Mouse (Mus musculus) hindbrain, embryonic 13.5 days (tissue): Measurements from ENCODE around the gene Mkrn2. TPM values are rescaled to one million over a fixed set of nuclear protein-coding genes. Genes with fewer than 3 reads are reported as not detected.

Experiments used
- ATAC-seq: fragments of 200-750 bp; cut with Nextera tagmentation; 2 replicates; pipeline ENCODE4 v1.8.0; 2017; ENCODE audit warnings: moderate TSS enrichment; ENCODE audit not compliant: low FRiP score
- H3K27ac ChIP-seq: fragments of 300-500 bp; sonication (generic); 2 replicates; pipeline ENCODE4 v1.5.1; 2015; ENCODE audit warnings: inconsistent platforms, mild to moderate bottlenecking, moderate library complexity
- H3K27me3 ChIP-seq: fragments of 300-500 bp; sonication (generic); 2 replicates; pipeline ENCODE4 v1.6.1; 2015; ENCODE audit warnings: mild to moderate bottlenecking, inconsistent platforms
- H3K36me3 ChIP-seq: fragments of 300-500 bp; sonication (generic); 2 replicates; pipeline ENCODE4 v1.6.1; 2015; ENCODE audit warnings: mild to moderate bottlenecking, inconsistent platforms
- H3K4me1 ChIP-seq: fragments of 300-500 bp; sonication (generic); replicated peaks from 2 replicates; pipeline ENCODE4 v1.6.1; 2015; ENCODE audit warnings: inconsistent platforms
- H3K4me2 ChIP-seq: fragments of 300-500 bp; sonication (generic); 2 replicates; pipeline ENCODE4 v1.6.1; 2015; ENCODE audit warnings: inconsistent platforms, mild to moderate bottlenecking, moderate library complexity
- H3K4me3 ChIP-seq: fragments of 300-500 bp; sonication (generic); 2 replicates; pipeline ENCODE4 v1.5.1; 2015; ENCODE audit warnings: mild to moderate bottlenecking, inconsistent platforms
- H3K9ac ChIP-seq: fragments of 300-500 bp; sonication (generic); 2 replicates; pipeline ENCODE4 v1.6.1; 2015; ENCODE audit warnings: mild to moderate bottlenecking, inconsistent platforms
- H3K9me3 ChIP-seq: fragments of 300-500 bp; sonication (generic); 2 replicates; pipeline ENCODE4 v1.6.1; 2016; ENCODE audit warnings: inconsistent platforms
- whole genome bisulfite sequencing: fragments of 180-500 bp; shearing (Covaris S2); methylation state at CpG from one replicate; pipeline ENCODE4 v1.1.7; 2015; 5-methylcytosine and 5-hydroxymethylcytosine counted together
- polyA plus RNA-seq: library from polyadenylated mRNA; unstranded; fragments of >200 nt; fragmentation: Nextera tagmentation; extraction: Ambion mirVana; gene quantifications from 2 replicates; pipeline ENCODE4 v1.2.1, GENCODE M21; 2015

The Mkrn2 gene
- polyA plus RNA-seq, 1 experiment from 2014 or later, result 36.7 TPM

- Histone ChIP-seq H3K4me1 (no peaks in the 10 kb centered on the region), H3K9ac (no peak overlapping the region), H3K27ac (no peak overlapping the region), H3K9me3 (no peaks in the 10 kb centered on the region), H3K4me2 (no peak overlapping the region), H3K4me3 (no peak overlapping the region), H3K36me3 (peaks cover 25% of the 10 kb centered on the region), H3K27me3 (no peaks in the 10 kb centered on the region)
- no peak for ATAC-seq
- whole genome bisulfite sequencing, result 82% methylated on average over 3 of the region's 3 CpGs
These were observed 17.5 kb upstream of the Mkrn2 start for GRCm38 (mm10) chr6:115584176-115584575.

DNA sequence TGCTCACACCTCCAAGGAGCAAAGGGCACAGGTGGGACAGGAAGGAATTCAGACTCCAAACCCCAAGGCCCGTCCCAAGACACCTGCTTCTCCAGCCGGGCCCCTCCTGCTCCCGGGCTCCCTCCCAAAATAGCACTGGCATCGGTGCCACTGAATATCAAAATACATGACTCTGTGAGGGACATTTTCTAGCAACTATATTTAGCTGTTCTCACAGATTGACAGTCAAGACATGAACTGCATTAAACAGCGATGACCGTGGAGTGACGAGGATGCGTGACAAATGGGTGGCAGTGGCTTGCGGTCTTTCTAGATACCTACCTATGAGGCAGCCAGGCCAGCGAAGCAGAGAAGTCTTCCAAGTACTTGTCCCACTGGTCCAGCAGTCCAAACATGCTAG is 15.4 kb upstream of the Mkrn2 start:
- no peak overlapping the region for H3K27ac ChIP-seq
- ATAC-seq, result no peak
- H3K27me3 ChIP-seq, result no peaks in the 10 kb centered on the region
- H3K4me2 ChIP-seq, result no peak overlapping the region
- H3K9me3 ChIP-seq, result no peaks in the 10 kb centered on the region
- 84% methylated on average over 10 of the region's 10 CpGs for WGBS
- no peak overlapping the region for H3K9ac ChIP-seq
- no peak overlapping the region for H3K4me3 ChIP-seq
- peaks cover 6% of the 10 kb centered on the region; the same call in 1 of the 2 replicates for H3K36me3 ChIP-seq
- no peaks in the 10 kb centered on the region for H3K4me1 ChIP-seq

- no peak overlapping the region for H3K27ac ChIP-seq
- no peak overlapping the region for H3K4me2 ChIP-seq
- no peaks in the 10 kb centered on the region for H3K27me3 ChIP-seq
- no peaks in the 10 kb centered on the region for H3K4me1 ChIP-seq
- H3K4me3 ChIP-seq, result no peak overlapping the region
- no peaks in the 10 kb centered on the region for H3K9me3 ChIP-seq
- no peak overlapping the region for H3K9ac ChIP-seq
- ATAC-seq, result no peak
- 90% methylated on average over 19 of the region's 19 CpGs for WGBS
- no peaks in the 10 kb centered on the region for H3K36me3 ChIP-seq
These were observed 9.9 kb upstream of the Mkrn2 start for GRCm38 (mm10) chr6:115591692-115592359.

- no peaks in the 10 kb centered on the region for H3K36me3 ChIP-seq
- H3K4me1 ChIP-seq, result no peaks in the 10 kb centered on the region
- no peak within 1 kb of the TSS for H3K9ac ChIP-seq
- H3K27me3 ChIP-seq, result no peaks in the 10 kb centered on the region
- 58% methylated on average over 5 of the region's 5 CpGs for WGBS
- H3K9me3 ChIP-seq, result no peaks in the 10 kb centered on the region
- H3K27ac ChIP-seq, result no peak within 1 kb of the TSS
- no peak within 1 kb of the TSS for H3K4me3 ChIP-seq
- no peak within 1 kb of the TSS for H3K4me2 ChIP-seq
- ATAC-seq, result no peak
These were observed 9.2 kb upstream of the Mkrn2 start, which contains the start of gene Mkrn2os for GRCm38 (mm10) chr6:115592458-115592857. Mkrn2os (minus strand) TSS chr6:115592576.

- Histone ChIP-seq H3K27ac (no peak overlapping the region), H3K9ac (no peak overlapping the region), H3K36me3 (no peaks in the 10 kb centered on the region), H3K4me1 (no peaks in the 10 kb centered on the region), H3K27me3 (no peaks in the 10 kb centered on the region), H3K9me3 (no peaks in the 10 kb centered on the region), H3K4me2 (no peak overlapping the region), H3K4me3 (no peak overlapping the region)
- WGBS, result 90% methylated on average over 4 of the region's 4 CpGs
- no peak for ATAC-seq
These were observed 8.4 kb upstream of the Mkrn2 start for GRCm38 (mm10) chr6:115593252-115593651.

DNA sequence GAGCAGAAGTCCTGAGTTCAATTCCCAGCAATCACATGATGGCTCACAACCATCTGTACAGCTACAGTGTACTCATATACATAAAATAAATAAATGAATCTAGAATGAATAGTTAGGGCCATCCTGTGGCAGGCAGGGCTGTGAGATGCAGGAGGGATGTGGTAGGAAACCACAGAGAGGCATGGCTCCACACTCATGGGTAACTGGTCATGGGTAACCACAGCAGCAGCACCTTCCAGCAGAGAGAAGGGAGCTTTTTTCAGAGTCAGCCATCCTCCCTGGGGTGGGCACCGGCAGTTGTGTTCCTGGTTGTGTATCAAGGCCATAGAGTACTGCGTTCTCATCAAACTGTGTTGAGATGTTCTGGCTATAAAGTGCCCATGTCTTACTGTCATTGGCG is 7.2 kb upstream of the Mkrn2 start:
- Histone ChIP-seq H3K4me2 (no peak overlapping the region), H3K9me3 (no peaks in the 10 kb centered on the region), H3K4me1 (no peaks in the 10 kb centered on the region), H3K27me3 (no peaks in the 10 kb centered on the region), H3K9ac (no peak overlapping the region), H3K27ac (no peak overlapping the region), H3K36me3 (no peaks in the 10 kb centered on the region), H3K4me3 (no peak overlapping the region)
- WGBS, result 80% methylated on average over 3 of the region's 3 CpGs
- ATAC-seq, result no peak

DNA sequence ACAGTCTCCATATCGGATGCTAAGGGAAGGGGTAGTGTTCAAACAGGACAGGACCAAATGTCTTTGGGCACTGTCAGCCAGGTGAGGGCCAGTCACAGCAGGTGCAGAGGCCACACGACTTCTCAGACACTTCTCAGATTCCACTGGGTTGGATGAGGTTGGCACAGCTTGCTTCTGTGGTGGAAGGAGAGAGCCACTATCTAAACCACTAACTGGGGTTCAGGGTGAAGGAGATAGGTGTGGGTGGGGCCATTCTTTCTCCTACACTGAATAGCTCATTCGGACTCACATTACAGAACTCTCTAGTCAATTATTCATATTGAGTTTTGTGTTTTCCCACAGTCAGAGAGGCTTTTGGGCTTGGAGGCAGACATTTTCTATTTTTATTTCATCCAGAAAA is 6.0 kb upstream of the Mkrn2 start:
- H3K36me3 ChIP-seq, result no peaks in the 10 kb centered on the region
- H3K9me3 ChIP-seq, result no peaks in the 10 kb centered on the region
- no peak overlapping the region for H3K4me2 ChIP-seq
- no peak overlapping the region for H3K27ac ChIP-seq
- 73% methylated on average over 3 of the region's 3 CpGs for WGBS
- H3K27me3 ChIP-seq, result no peaks in the 10 kb centered on the region
- no peaks in the 10 kb centered on the region for H3K4me1 ChIP-seq
- no peak overlapping the region for H3K9ac ChIP-seq
- H3K4me3 ChIP-seq, result no peak overlapping the region
- no peak for ATAC-seq

- Histone ChIP-seq H3K36me3 (peaks cover 14% of the 10 kb centered on the region; the same call in 1 of the 2 replicates), H3K27me3 (no peaks in the 10 kb centered on the region), H3K27ac (no peak overlapping the region), H3K4me3 (peak overlapping the region; percentile 83), H3K4me1 (peaks cover 13% of the 10 kb centered on the region), H3K9me3 (no peaks in the 10 kb centered on the region), H3K4me2 (peak overlapping the region; percentile 74), H3K9ac (no peak overlapping the region)
- ATAC-seq, result peak; percentile 23
- WGBS, result 68% methylated on average over 4 of the region's 4 CpGs
These were observed 384 bp upstream of the Mkrn2 start for GRCm38 (mm10) chr6:115601322-115601714.

GRCm38 (mm10) chr6:115606461-115606860 is 4.8 kb downstream of the Mkrn2 start:
- ATAC-seq, result no peak
- H3K4me1 ChIP-seq, result peaks cover 24% of the 10 kb centered on the region
- peaks cover 33% of the 10 kb centered on the region for H3K36me3 ChIP-seq
- 0 out of 2 replicates have a peak overlapping the region, but pooled peaks have one; percentile 9 for H3K9ac ChIP-seq
- H3K27me3 ChIP-seq, result no peaks in the 10 kb centered on the region
- 88% methylated on average over 1 of the region's 1 CpGs for WGBS
- no peak overlapping the region for H3K27ac ChIP-seq
- H3K4me3 ChIP-seq, result no peak overlapping the region
- no peaks in the 10 kb centered on the region for H3K9me3 ChIP-seq
- H3K4me2 ChIP-seq, result no peak overlapping the region

GRCm38 (mm10) chr6:115607429-115607828 is 5.7 kb downstream of the Mkrn2 start:
- H3K27me3 ChIP-seq, result no peaks in the 10 kb centered on the region
- H3K27ac ChIP-seq, result no peak overlapping the region
- H3K4me2 ChIP-seq, result no peak overlapping the region
- peaks cover 22% of the 10 kb centered on the region for H3K4me1 ChIP-seq
- no peaks in the 10 kb centered on the region for H3K9me3 ChIP-seq
- 68% methylated on average over 4 of the region's 4 CpGs for WGBS
- no peak for ATAC-seq
- peak overlapping the region; percentile 36; the same call in 1 of the 2 replicates for H3K9ac ChIP-seq
- no peak overlapping the region for H3K4me3 ChIP-seq
- peaks cover 42% of the 10 kb centered on the region for H3K36me3 ChIP-seq

DNA sequence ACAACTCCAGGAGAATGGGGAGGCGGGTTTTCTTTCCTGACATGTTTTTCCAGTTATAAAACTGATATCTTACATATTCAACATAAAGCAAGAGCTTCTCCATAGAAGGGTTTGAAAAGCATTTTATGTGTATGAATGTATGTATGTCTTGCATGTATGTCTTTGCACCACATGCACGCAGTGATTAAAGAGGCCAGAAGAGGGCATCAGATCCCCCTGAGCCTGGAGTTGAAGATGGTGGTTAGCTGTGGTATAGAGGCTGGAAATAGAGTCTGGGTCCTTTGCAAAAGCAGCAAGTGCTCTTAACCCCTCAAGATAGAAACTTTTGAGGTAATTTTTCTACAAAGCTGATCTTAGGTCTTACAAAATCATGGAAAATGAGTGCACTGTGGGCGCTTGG is 7.4 kb downstream of the Mkrn2 start:
- WGBS, result 65% methylated on average over 3 of the region's 3 CpGs
- Histone ChIP-seq H3K9ac (no peak overlapping the region), H3K27me3 (no peaks in the 10 kb centered on the region), H3K4me3 (no peak overlapping the region), H3K9me3 (no peaks in the 10 kb centered on the region), H3K4me1 (peaks cover 12% of the 10 kb centered on the region), H3K4me2 (no peak overlapping the region), H3K27ac (no peak overlapping the region), H3K36me3 (peaks cover 56% of the 10 kb centered on the region)
- no peak for ATAC-seq

DNA sequence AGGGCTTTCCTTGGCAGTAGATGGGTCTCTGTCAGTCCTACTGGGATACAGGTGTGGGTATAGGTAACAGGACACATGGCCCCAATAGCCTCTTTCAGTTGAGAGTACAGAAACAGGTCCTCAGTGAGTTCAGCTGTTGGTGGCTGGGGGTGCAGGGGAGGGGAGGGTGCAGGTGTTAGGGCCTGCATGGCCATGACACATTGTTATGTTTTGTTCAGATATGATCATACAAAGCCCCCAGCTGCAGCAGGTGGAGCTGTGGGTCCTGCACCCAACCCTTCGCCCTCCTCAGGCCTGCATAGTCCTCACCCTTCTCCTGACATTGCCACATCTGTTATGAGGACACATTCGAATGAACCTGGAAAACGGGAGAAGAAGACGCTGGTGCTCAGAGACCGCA is 8.6 kb downstream of the Mkrn2 start:
- H3K9ac ChIP-seq, result no peak overlapping the region
- no peaks in the 10 kb centered on the region for H3K27me3 ChIP-seq
- 95% methylated on average over 5 of the region's 5 CpGs for WGBS
- H3K4me1 ChIP-seq, result peaks cover 12% of the 10 kb centered on the region
- H3K27ac ChIP-seq, result no peak overlapping the region
- H3K4me3 ChIP-seq, result no peak overlapping the region
- H3K36me3 ChIP-seq, result peaks cover 63% of the 10 kb centered on the region
- no peaks in the 10 kb centered on the region for H3K9me3 ChIP-seq
- no peak overlapping the region for H3K4me2 ChIP-seq
- ATAC-seq, result no peak

GRCm38 (mm10) chr6:115613793-115614192 is 12.1 kb downstream of the Mkrn2 start:
- no peak for ATAC-seq
- Histone ChIP-seq H3K4me2 (no peak overlapping the region), H3K27ac (peak overlapping the region; percentile 10; the same call in 1 of the 2 replicates), H3K36me3 (peaks cover 87% of the 10 kb centered on the region), H3K27me3 (no peaks in the 10 kb centered on the region), H3K9me3 (no peaks in the 10 kb centered on the region), H3K4me1 (no peaks in the 10 kb centered on the region), H3K4me3 (no peak overlapping the region), H3K9ac (no peak overlapping the region)
